Mouse (Mus musculus) G1E (cell line): ENCODE data around the gene Fam227a. TPM values are rescaled to one million over a fixed set of nuclear protein-coding genes. Genes with fewer than 3 reads are reported as not detected.
A peak's percentile ranks its signal among the peaks of the same experiment; 100 is the strongest.

ENCODE experiments used
- ATAC-seq: 2 replicates; pipeline ENCODE4 v1.8.0; 2016; ENCODE audit warnings: mild to moderate bottlenecking; ENCODE audit not compliant: insufficient number of reproducible peaks, poor library complexity, low FRiP score, severe bottlenecking; ENCODE audit errors: extremely low read depth
- DNase-seq: peaks from one replicate; pipeline ENCODE4 v3.0.0; 2012; ENCODE audit warnings: low spot score
- H3K27me3 ChIP-seq: 2 replicates; pipeline ENCODE4 v1.6.1; 2012; ENCODE audit warnings: mild to moderate bottlenecking, low read length, inconsistent platforms; ENCODE audit not compliant: insufficient read depth
- H3K36me3 ChIP-seq: replicated peaks from 2 replicates; pipeline ENCODE3; 2012; ENCODE audit warnings: mild to moderate bottlenecking, inconsistent platforms
- H3K4me1 ChIP-seq: 2 replicates; pipeline ENCODE4 v1.6.1; 2012; ENCODE audit warnings: low read depth, low read length, inconsistent platforms, mixed read lengths; ENCODE audit not compliant: insufficient read depth
- H3K4me3 ChIP-seq: 2 replicates; pipeline ENCODE4 v1.5.1; 2012; ENCODE audit warnings: low read depth, mild to moderate bottlenecking, inconsistent platforms, low read length, moderate library complexity, mixed read lengths
- H3K9me3 ChIP-seq: replicated peaks from 2 replicates; pipeline ENCODE4 v1.6.1; 2012; ENCODE audit warnings: inconsistent platforms
- CTCF ChIP-seq: IDR thresholded peaks from 2 replicates; pipeline ENCODE4 v1.5.1; 2012; ENCODE audit warnings: low read depth, low read length, inconsistent platforms, mixed read lengths
- GATA1 ChIP-seq: IDR thresholded peaks from 2 replicates; pipeline ENCODE4 v1.6.1; 2012; ENCODE audit warnings: borderline replicate concordance, low read length, inconsistent platforms, mixed read lengths
- GATA2 ChIP-seq: IDR thresholded peaks from 2 replicates; pipeline ENCODE4 v1.6.1; 2012; ENCODE audit warnings: low read depth, low read length, inconsistent platforms, borderline replicate concordance
- POLR2AphosphoS5 ChIP-seq: IDR thresholded peaks from 2 replicates; pipeline ENCODE4 v1.6.1; 2012; ENCODE audit warnings: low read depth, low read length, inconsistent platforms; ENCODE audit not compliant: insufficient replicate concordance
- TAL1 ChIP-seq: conservative IDR thresholded peaks from 2 replicates; pipeline ENCODE4 v1.6.1; 2012; ENCODE audit warnings: low read depth, low read length, inconsistent platforms, mixed read lengths
- polyA plus RNA-seq: library from polyadenylated mRNA; stranded (reverse); fragments of >175 nt; gene quantifications from 2 replicates; pipeline ENCODE4 v1.2.3, GENCODE M21; 2012
- total RNA-seq, 2 experiments: library from RNA; stranded (forward) in 1 of 2; stranded (reverse) in 1 of 2; fragments of 200-1000 nt in 1 of 2; fragments of >200 nt in 1 of 2; fragmentation: Nextera tagmentation in 1 of 2; gene quantifications; 2 replicates each; pipeline ENCODE4 v1.2.3; 2014 to 2017

Fam227a gene
- total RNA-seq (2014; fragmentation: Nextera tagmentation): 0.90 and 3.4 TPM in 2 replicates
- total RNA-seq (2017): 1.2 and 2.1 TPM in 2 replicates
- 0.11 and 0.13 TPM in 2 replicates for polyA plus RNA-seq

DNA sequence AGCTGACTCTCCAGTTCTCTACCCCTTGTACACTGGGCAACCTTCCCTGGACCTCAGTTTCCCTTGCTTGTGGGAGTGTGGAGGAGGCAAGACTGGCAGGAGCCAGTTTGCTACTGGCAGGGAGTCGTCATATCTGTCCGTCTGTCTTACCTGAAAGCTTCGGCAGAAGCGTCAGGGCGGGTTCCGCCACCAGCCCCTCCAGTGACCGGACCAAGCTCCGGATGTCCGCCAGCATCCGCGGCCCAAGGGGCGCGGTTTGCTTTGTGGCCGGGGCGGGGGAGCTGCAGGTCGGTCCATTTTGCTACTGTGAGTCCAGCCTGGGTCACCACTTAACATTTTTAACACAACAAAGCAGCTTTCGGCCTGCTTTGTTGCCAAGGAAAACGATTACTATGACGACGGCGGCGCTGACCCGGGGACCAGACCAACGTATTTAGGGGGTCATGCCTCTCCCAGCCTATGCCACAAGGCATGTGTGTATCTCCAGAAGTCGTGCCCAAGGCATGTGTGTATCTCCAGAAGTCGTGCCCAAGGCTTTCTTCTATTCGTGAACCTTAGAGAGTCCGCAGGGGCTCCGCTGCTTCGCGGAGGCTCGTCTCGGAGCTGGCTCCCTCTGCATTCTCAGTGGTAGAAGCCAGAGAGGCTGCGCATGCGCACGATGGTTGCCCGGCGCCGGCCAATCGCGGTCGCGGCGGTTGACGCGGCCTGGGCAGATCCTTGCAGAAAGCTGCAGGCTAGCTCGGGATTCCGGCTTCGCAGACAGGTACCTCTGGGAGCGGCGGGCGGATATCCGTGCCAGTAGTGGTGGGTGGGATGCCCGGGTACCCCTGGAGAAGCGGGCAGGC, at the start of gene Fam227a, which contains the start of gene Cby1:
Fam227a (minus strand) TSS at position 426 of the 845 bp plus-strand sequence.
Cby1 (plus strand) TSS at position 669 of the 845 bp plus-strand sequence.
- Histone ChIP-seq H3K4me3 (peak within 1 kb of the TSS; percentile 86), H3K36me3 (peaks cover 32% of the 10 kb centered on the region), H3K27me3 (peaks cover 3% of the 10 kb centered on the region; the same call in 1 of the 2 replicates), H3K4me1 (peaks cover 26% of the 10 kb centered on the region), H3K9me3 (0 out of 2 replicates have a peak, but pooled peaks cover 2% of the 10 kb centered on the region)
- TF ChIP-seq CTCF (no peak), GATA1 (no peak), GATA2 (no peak)
- ATAC-seq: peak; percentile 34; the same call in 1 of the 2 replicates
- peak; percentile 81 for DNase-seq

DNA sequence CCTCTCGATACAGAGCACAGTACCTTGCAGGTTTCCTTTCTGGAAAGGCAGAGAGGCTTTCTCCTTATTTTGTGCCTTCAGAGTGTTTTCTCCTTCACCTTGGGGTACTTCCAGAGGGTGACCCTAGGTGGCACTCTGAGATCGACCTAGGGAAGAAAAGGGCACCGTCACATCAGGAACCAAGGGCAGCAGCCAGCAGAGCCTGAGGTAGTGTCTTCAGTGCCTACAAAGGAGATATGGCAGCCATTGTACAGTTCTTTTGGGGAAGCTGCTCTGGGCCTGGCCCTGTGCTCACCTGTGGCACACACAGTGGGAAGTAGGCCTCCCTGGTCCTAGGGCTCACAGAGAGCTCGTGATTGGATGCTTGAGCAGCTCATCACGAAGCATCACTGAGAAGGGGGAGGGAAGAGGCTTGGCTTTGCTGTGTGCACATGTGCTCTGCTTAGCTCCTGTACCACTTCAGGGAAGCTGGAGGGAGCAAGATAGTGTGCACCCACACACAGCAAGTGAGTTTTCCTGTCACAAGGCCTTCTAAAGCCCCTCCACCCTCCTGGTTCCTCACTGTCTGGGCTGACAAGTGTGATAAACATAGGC, 49.6 kb upstream of the Fam227a start:
- no peak for DNase-seq
- Histone ChIP-seq H3K4me3 (no peak overlapping the region), H3K36me3 (peaks cover 74% of the 10 kb centered on the region), H3K4me1 (peaks cover 19% of the 10 kb centered on the region), H3K9me3 (no peaks in the 10 kb centered on the region), H3K27me3 (no peaks in the 10 kb centered on the region)
- TF ChIP-seq GATA2: no peak
- no peak for TF ChIP-seq GATA1
- TF ChIP-seq POLR2AphosphoS5: no peak
- TF ChIP-seq TAL1: no peak
- no peak for TF ChIP-seq CTCF
- ATAC-seq: no peak

DNA sequence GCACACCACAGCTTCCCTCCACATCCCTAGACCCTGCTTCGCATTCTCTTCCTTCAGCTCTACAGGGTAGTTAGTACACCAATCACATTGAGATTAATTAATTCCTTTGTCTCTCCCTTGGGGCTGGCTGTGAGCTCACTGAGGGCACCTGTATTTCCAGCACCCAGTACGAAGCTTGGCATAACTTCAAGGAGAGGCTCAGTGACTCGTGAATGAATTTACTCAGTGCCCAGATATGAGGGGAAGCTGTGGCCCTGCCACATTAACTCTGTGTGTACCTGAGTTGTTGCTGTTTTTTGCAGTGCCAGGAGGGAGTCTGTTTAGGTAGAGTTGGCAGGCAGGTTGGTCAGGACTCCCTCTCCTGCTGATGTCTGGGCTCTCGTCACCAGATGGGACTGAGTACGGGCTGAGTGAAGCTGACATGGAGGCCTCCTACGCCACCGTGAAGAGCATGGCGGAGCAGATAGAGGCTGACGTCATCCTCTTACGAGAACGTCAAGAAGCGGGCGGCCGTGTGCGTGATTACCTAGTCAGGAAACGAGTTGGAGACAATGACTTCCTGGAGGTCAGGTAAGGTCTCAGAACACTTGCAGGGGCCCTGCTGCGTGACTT, 48.0 kb upstream of the Fam227a start:
- Histone ChIP-seq H3K36me3 (peaks cover 58% of the 10 kb centered on the region), H3K27me3 (no peaks in the 10 kb centered on the region), H3K4me1 (peaks cover 15% of the 10 kb centered on the region), H3K9me3 (no peaks in the 10 kb centered on the region), H3K4me3 (no peak overlapping the region)
- ATAC-seq (no peak), DNase-seq (no peak)
- no peak for TF ChIP-seq POLR2AphosphoS5
- TF ChIP-seq CTCF: no peak
- TF ChIP-seq GATA2: no peak
- TF ChIP-seq TAL1: no peak
- TF ChIP-seq GATA1: no peak

DNA sequence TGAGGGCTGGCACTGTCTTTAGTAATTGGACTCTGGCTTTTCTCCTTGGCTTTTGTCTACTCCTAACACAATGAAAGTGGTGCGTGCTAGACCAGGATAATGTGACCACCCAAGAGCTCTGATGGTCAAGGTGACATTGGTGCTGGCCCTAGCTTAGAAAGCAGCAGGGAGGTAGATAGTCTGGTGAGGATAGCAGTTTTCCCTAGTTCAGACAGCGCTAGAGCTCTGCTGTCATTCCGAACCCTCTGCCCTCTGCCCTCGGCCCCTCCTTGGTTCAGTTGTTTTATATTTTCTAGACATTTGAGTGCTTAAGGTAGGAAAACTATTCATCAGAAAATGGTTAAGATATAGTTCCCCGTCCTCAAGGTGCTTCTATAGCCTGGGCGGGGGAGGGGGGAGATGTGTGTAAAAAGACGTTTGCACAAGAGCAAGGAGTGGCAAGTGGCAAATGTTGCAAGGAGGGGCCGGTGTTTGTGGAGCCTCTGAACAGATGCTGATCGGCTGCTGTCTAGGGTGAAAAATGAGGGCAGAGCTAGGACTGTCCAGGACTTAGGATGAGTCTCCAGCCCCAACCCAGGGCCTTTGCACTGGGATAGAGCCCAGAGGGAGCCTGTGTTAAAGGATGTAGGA, 38.9 kb upstream of the Fam227a start:
- Histone ChIP-seq H3K9me3 (no peaks in the 10 kb centered on the region), H3K4me1 (peaks cover 60% of the 10 kb centered on the region), H3K4me3 (peak overlapping the region; percentile 42; the same call in 1 of the 2 replicates), H3K36me3 (peaks cover 61% of the 10 kb centered on the region), H3K27me3 (no peaks in the 10 kb centered on the region)
- ATAC-seq: no peak
- no peak for TF ChIP-seq GATA1
- TF ChIP-seq GATA2: no peak
- TF ChIP-seq CTCF: no peak
- no peak for TF ChIP-seq TAL1
- TF ChIP-seq POLR2AphosphoS5: no peak
- no peak for DNase-seq

DNA sequence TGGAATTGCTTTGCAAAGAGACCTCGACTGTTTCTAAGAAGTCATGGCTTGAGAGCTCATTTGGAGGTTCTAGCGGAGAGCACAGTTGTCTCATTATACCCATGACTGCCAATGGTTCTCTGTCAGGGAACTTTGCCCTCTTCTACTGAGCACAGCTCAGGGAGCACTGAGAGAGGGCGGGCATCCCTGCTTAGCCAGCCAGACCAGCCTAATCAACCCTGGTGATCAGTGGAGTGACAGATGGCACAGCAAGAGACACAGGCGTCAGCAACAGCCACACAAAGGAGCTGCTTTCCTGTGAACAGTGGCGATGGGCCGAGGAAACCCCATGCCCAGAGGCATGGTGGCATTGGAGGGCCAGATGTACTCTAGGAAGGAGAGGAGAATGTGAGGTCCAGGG, 38.3 kb upstream of the Fam227a start:
- peaks cover 63% of the 10 kb centered on the region for H3K36me3 ChIP-seq
- no peak for ATAC-seq

More for the DNA sequence above, 38.3 kb upstream of the Fam227a start:
- H3K4me1 ChIP-seq: peaks cover 64% of the 10 kb centered on the region
- H3K27me3 ChIP-seq: no peaks in the 10 kb centered on the region
- H3K9me3 ChIP-seq: no peaks in the 10 kb centered on the region
- TF ChIP-seq GATA1 (no peak), POLR2AphosphoS5 (no peak), GATA2 (no peak), TAL1 (no peak), CTCF (no peak)
- H3K4me3 ChIP-seq: peak overlapping the region; percentile 53; the same call in 1 of the 2 replicates
- no peak for DNase-seq
